Mouse (Mus musculus) liver, embryonic 14 days (tissue): Measurements from ENCODE around the gene Snx8. TPM values are rescaled to one million over a fixed set of nuclear protein-coding genes. Genes with fewer than 3 reads are reported as not detected.

Experiments
- polyA plus RNA-seq: library from polyadenylated mRNA; depleted of rRNA; stranded (reverse); fragments of >200 nt; gene quantifications from 2 replicates; pipeline ENCODE4 v1.2.3, GENCODE M21; 2012; rRNA removed

Gene Snx8
- 6.1 and 6.9 TPM in 2 replicates for polyA plus RNA-seq

DNA sequence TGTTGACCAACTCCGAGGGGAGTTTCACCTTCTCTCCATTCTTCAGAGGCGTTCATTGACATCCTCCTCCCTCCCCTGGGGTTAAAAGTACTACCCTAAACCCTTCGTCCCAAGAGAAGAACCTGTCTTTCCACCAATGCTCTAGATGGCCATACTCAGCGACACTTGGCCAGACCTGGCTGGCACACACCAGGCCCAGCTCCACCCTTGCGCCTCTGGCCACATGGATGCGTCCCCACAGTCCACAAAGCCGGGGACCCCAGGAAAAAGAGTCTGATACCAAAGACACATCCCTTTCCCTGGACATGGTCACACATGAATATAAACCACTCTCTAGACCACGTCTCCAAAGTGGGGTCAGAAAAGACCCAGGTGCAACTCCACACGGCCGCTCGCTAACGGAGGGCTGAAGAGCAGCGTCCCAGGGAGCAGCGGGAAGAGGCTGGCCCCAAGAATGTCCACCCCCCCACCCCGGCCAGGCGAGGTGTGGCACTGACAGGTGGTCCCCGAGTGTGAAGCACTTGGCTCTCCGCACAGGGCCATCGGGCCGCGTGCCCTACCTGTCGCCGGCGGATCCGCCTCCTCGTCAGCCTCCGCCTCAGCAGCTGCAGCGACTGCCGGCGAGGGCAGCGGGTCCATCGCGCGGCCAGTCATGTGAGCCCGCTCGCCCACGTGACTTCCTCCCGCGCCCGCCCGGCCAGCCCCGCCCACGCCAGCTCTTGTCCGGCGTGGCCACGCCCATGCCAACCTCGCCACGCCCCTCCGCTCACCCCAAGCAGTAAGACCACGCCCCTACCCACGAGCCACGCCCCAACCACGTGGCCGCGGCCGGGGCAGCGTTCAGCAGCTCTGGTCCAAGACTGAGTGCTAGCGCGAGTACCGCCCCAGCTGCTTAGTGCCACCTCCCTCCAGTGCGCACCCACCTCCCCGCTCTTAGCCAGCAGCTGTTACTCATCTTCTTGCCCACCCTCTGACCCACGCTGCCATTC is at the start of gene Snx8:
Snx8 (minus strand) TSS at position 675 of the 989 bp plus-strand sequence.

DNA sequence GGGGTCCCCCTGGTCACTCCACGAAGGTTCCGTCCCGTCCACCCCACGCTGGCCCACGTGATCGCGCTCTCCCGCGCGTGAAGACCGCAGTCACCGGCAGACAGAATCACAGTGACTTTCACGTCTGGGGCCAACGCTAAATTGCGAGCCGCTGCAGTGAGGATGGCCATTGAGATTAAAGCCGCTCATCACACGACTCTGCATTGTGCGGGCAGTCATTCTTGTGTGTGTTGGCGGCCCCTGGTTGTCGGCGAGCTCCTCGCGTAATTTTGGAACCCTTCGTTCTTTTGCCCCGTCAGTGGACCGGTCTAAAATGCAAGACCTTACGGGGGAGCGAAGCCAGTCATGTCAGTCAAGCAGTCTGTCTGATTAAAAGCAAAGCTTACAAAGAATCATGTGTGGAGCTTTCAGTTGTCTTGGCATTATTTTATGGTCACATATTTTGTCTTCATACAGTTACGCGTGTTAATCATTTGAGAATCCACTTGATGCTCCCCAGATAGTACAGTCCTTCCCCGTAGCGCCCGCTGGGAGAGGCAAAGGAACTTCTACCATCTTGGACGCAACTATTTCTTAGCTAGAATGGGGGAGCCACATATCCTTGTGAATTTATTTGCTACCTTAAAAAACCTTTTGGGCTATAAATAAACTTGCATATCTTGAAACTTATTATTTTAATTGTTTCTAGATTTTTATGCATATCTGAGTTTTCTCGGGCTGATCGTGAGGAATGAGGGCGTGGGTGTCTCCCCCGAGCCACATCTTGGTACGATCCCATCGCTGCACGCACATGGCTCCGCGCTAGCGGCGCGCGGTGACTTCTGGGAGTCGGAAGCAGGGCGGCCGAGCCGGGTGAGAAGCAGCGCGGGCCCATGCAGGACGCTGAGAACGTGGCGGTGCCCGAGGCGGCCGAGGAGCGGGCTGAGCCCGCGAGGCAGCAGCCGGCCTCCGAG is 29.7 kb upstream of the Snx8 start, which contains the start of gene Eif3b:
Eif3b (plus strand) TSS at position 840 of the 953 bp plus-strand sequence.

DNA sequence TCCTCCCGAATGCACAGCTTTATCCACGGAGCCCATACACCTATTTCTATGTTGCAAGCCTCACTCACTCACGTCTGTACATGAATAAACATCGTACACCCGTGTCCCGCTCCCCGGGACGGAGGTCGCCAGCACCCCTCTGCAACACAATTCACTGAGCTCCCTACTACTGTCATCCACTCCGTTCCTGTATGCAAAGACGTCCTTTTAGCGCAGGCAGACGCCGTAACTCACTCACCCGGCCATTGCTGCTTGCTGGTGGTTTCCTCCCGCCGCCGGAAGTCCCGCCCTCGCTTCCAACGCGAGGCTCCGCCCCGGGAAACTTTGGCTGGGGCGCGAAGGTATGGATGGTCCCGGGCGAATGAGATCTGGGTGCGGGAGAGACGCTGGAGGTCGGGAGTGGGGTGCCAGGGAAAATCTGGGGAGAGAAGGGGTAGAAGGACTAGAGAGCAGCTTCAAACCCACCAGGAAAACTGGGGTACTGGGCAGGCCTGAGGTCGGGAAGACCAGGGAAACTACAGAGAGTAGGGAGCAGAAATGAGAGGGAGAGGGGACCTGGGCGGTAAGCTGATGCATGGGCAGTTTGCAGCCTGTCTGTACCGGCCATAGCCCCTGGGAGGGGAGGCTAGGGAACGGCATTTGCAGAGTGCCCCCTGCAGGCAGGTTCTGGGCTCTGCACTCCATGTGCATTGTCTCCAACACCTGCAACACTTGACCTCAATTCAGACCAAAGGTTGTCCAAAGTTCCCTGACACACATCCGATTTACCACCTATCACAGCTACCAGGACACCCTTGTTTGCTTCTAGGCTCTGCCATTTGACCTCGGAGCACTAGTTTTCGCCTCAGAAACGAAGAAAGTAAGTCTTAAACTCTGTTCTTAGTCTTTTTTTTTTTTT is 57.2 kb downstream of the Snx8 start, which contains the start of gene Mrm2:
Mrm2 (minus strand) TSS at position 284 of the 898 bp plus-strand sequence.

DNA sequence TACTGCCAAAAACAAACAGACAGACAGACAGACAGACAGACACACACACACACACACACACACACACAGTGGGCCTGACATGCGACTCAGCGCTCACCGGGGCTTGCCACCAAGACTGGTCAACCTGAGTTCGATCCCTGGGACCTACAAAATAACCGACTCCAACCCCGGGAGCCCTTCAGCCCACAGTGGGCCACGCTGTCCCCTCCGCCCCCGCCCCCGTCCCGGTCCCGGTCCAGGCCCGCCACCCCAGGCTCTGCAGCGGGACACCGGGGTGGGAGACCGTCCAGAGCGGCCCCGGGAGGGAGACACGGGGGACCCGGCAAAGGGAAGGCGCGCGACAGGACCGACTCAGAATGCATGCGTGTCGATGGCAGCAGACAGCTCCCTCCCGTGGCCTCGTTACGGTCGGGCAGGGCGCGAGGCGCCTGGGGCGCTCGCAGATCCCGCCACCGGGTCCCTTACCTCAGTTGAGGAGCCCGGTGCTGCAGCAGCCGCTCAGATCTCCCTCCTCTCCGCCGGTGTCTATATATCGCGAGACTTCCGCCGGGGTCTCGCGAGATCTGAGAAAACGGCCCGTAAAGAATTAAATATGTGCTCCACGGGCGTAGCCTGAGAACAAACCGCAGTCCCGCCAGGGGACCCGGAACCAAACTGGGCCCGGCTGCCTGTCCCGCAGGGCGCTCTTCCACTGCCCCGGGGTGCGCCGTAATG is 67.9 kb downstream of the Snx8 start, which contains the start of the genes Mad1l1 and Nudt1:
Mad1l1 (minus strand) TSS at position 511 of the 714 bp plus-strand sequence.
Nudt1 (plus strand) TSS at position 615 of the 714 bp plus-strand sequence.

Other genes with a start within 250 kb of the Snx8 start
- 14.8 and 15.3 TPM in 2 replicates for gene Mad1l1, start 67.7 kb downstream of the Snx8 start, polyA plus RNA-seq
- 20.2 and 21.3 TPM in 2 replicates for gene Nudt1, start 67.6 kb downstream of the Snx8 start, polyA plus RNA-seq
- 6.0 and 7.2 TPM in 2 replicates for gene Mrm2, start 57.4 kb downstream of the Snx8 start, polyA plus RNA-seq
- 88.6 and 93.9 TPM in 2 replicates for gene Eif3b, start 30.1 kb upstream of the Snx8 start, polyA plus RNA-seq
- gene Gm4869, start 56.4 kb upstream of the Snx8 start, polyA plus RNA-seq, result 0.01 TPM in 1 of 2 replicates, not detected in the other
- 3.4 and 4.5 TPM in 2 replicates for gene Chst12, start 116.3 kb upstream of the Snx8 start, polyA plus RNA-seq
- gene Grifin, start 175.8 kb upstream of the Snx8 start, polyA plus RNA-seq, result 2.4 and 3.0 TPM in 2 replicates
- gene Lfng, start 218.1 kb upstream of the Snx8 start, polyA plus RNA-seq, result 9.3 and 12.0 TPM in 2 replicates